Mouse (Mus musculus): ENCODE measurements around the gene Mex3b.

Gene Mex3b

DNA sequence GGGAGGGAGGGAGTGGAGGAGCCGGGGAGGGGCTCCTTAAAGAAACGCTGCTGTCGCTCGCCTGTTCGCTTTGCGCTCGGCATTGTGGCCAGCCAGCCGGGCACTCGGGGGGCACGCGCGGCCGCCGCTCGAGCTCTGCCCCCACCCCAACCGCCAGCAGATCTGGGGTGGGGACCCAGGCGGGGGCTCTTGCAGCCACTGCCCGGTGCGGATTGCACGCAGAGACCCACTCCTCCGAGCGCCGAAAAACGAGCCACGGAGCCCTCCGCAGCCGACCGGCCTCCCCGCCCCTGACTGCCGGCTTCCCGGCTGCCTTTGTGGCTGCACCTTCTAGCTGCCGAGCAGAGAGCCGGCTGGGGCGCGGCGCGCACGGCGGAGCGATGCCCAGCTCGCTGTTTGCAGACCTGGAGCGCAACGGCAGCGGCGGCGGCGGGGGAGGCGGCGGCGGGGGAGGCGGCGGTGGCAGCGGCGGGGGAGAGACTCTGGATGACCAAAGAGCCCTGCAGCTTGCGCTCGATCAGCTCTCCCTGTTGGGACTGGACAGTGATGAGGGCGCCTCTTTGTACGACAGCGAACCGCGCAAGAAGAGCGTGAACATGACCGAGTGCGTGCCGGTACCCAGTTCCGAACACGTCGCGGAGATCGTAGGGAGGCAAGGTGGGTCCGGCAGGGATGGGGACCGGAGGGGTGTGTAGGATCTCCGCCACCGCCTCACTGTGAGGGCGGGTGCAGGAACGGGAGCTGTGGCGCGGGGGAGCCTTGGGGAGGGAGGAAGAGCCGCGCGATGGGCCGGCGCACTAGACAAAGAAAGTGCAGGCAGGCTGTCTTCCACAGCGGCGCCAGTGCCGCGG lies at the start of gene Mex3b:
Gene Mex3b (plus strand): TSS at position 63 of the 851 bp plus-strand sequence.
- DNase-seq (ENCODE audit: low spot score in 2 of 2) = peak; percentile 49 to 67

DNA sequence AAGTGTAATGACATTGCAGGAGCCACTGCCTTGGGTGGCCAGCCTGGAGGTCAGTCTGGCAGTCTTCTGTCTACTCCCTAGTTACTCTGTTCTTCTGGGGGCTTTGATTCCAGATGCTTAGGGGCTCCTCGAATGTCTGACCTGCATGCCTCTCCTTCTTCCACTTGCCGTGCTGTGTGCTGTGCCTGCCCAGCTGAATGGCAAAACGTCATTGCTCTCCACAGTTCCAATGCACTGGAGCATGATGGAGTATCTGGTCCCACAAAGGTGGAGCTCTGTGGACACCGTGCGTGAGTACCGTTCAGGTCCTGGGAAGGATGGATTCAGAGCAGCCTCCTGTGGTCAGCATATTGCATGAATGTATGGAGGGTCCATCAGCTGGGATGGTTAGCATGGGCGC lies 47.6 kb upstream of the Mex3b start:
- no peak for DNase-seq (ENCODE audit: low spot score in 2 of 2)

DNA sequence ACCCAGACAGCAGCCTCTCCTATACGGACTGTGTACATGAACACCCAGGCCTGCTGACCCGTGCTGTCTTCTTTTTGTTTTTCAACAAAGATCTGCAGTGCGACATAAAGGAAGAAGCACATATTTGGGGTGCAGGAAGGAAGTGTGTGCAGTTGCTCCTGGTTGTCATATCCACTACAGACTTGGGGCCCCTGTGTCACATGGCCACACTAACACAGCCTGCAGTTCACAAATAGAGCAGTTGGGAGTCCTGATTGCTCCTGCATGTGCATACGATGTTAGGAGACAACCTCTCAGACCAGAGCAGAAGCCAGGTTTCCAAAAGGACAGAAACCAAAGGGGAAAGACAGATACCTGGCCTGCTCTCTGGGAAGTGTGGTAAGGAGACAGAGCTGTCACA lies 46.5 kb upstream of the Mex3b start:
- no peak for DNase-seq (ENCODE audit: low spot score in 2 of 2)

DNA sequence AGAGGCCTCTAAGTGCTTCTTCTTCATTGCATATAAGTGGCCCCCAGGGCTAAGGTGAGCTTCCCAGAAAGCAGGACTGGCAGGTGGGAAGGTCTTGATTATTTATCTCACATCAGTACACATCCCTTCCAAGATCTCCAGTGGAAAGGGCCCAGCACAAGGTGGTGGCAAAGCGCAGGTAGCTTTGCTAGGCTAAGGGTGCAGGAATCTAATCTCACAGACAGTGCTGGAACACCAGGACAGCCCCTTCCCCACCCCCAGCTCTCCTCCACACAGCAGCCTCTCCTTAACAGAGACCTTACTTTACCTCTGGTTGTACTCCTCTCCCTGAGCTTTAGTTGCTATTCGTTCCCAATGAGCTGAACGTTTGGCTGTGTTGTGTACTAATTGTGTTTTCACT lies 45.6 kb upstream of the Mex3b start:
- DNase-seq (ENCODE audit: low spot score in 2 of 2) = no peak

DNA sequence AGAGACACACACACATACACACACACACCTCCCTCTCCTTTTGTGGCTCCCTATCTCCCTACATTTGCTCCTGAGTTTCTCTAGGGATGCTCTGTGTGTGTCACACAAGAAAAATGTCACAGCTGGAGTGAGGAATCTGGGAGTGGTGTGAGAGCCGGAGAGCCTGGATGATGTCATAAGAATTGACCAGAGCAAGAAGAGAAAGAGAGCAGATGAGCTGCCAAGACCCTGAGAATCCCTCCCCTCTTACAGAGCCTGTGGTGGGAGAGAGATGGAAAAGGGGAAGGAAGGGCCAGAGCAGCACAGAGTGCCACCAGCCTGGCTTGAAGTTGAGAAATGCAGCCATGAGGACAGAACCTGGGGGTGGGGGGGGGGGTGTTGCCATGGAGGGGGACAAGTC lies 44.6 kb upstream of the Mex3b start:
- DNase-seq (ENCODE audit: low spot score in 2 of 2) = no peak

DNA sequence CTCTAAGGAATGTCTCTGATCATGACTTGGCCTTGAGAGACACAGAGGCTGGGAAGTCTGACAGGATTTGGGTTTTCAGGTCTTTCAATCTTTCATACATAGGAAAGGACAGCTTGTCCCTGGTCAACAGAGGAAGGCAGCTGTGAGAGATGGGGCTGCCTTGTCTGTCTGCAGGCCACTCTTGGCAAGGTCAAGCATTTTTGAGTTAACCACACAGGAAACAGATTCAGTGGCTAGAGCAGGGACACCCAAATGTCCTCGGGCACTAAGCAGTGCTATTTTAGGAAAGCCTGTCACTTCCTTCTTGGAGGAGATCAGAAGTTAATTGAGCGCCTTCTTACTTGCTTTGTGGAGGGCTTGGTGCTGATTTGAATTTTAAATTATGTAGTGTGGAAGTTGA lies 38.9 kb upstream of the Mex3b start:
- no peak for DNase-seq (ENCODE audit: low spot score in 2 of 2)

DNA sequence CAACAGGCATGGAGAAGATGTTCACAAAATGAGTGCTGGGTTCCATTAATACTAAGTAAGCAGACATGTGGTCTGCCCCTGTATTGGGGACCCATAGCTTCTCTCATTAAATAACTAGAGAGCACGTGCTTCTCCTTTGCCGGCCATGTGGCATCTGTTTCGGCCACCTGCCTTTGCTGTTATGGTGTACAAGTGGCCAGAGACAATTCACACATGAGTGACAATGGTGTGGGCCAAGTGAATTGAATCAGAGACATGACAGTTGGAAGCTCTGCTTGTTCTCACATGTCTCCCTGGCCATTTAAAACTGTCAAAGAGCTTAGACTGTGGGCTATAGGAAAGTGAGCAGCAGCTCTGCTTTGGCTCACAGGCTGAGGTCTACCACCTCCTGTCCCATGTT lies 37.6 kb upstream of the Mex3b start:
- no peak for DNase-seq (ENCODE audit: low spot score in 2 of 2)

DNA sequence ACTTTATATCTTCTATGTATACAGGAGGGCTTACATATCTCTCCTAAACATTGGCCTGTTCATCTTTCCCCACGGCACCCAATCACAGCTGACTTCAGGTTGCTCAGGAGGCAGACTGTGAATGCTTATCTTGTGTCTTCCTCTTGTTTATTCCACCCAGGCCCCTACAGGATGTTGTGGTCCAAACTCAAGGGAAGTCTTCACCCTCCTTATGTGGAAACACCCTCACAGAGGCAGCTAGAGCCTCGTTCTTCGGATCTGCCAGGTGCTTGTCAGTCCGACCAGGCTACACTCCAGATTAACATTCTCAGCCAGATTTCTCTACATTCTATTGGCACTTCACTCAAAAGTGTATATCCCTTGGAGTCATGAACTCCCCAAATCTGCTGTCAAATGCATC lies 32.7 kb upstream of the Mex3b start:
- DNase-seq (ENCODE audit: low spot score in 2 of 2) = no peak

DNA sequence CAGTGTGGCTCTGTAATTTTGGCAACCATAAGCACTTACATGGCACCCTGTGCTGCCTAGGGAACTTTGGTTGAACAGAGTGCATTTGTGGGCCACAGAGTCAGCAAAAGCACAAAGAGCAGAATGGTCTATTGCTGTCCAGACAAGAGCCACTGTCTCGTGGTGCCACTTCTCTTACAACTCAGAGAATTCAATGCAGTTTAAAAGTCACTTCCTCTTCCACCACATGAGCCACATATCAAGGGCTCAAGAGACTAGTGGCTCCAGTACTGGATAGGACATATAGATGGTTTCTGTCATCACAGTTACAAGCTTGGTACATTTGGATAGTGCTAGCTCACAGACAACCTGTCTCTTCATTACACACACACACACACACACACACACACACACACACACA lies 28.7 kb upstream of the Mex3b start:
- DNase-seq (ENCODE audit: low spot score in 2 of 2) = no peak

DNA sequence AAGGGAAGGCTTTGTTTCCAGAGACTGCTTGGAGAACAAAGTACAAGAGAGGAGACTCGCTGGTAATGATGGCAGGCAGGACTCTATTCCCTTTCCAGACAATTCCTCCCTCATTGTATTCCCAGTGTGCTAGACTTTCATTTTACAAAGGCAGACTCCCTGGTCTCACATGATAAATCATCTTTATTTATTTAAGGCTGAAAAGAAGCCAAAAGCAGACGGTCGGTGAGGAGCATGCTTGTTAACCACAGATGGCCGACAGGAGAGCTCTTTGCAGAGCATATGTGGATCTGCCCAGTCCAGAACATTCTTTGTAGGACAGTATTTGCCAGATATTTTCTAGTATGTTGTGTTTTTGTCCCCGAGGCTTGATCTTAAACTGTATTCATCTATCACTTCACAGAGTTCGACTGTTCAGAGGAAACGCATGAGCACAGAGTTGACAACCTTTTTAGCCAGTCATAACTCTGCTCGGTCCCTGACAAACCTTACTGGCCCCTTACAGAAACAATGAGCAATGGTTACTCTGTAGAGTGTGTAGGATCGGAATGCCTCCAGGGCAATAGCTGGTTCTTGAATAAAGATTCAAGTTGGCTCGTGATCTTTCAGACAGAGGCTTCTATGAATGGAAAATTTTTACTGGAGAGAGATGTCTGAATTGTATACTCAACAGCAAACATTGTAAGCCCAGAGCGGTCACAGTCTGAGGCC lies 28.0 kb upstream of the Mex3b start:
- DNase-seq (ENCODE audit: low spot score in 2 of 2) = no peak

DNA sequence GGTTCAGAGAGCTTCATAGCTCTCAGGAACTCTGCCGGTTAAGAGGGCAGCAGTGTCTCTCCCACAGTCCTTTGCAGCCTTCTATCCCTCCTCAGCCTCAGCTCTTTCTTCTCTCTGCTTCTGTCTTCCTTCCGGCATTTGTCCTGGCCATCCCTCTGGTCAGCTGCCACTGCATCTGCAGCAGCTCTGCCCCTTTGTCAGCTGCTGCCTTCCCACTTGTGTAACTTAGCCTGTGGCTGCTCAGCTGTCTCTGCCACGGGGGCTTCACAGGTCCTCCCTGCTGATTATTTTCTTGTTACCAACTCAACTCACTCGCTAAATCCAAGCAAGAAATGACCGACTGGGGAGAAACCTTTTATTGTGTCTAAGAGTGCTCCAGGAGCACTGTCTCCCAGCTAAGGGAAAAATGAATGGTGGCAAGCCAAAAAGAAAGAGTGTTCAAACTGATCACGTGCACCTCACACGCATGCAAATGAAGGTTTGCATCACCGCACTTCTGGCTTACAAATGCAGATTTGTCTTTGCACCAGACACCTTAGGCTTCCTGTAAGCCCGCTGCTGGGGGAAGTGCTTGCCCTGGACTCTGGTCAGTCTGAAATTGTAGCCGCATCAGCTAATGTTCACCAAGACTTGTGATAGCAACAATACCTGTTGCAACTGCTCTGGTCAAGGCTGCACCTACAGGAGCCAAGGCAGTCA lies 24.8 kb upstream of the Mex3b start:
- DNase-seq (ENCODE audit: low spot score in 2 of 2) = peak in 1 of 2 experiments; percentile 43

DNA sequence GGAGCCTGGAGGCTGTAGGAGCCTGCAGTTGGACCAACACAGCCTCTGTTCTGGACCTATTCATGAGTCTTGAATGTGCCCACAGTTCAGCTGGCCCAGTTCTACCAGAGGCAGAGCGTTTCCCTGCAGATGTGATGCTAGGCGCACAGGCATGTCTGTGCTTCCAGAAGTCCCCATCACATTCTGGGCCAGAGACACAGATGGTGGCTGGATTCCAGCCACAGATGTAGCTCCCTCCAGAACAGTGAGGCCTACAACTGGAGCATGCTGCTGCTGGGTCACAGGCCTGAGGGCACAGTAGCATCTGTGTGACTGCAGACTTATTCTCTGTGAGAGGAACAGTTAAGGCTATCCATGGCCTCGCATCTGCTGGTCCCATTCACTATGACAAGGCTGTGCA lies 16.4 kb upstream of the Mex3b start:
- DNase-seq (ENCODE audit: low spot score in 2 of 2) = no peak

DNA sequence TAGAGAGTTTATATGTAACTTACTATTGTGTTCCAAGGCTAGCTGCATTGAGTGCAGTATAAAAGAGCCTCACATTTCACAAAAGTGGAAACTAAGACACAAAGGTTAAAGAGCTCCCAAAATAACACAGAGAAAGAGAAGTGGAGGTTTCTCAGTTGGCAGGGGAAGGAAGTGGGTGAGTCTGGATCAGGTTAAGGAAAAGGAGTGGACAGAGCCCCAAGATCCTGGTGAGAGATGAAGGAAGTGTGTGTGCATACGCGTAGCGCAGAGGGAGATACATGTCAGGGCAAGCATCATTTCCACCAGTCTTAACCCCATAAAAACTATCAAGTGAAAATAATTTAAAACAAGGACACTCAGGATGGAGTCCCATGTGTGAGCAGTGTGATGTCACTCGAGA lies 15.5 kb upstream of the Mex3b start:
- DNase-seq (ENCODE audit: low spot score in 2 of 2) = no peak

DNA sequence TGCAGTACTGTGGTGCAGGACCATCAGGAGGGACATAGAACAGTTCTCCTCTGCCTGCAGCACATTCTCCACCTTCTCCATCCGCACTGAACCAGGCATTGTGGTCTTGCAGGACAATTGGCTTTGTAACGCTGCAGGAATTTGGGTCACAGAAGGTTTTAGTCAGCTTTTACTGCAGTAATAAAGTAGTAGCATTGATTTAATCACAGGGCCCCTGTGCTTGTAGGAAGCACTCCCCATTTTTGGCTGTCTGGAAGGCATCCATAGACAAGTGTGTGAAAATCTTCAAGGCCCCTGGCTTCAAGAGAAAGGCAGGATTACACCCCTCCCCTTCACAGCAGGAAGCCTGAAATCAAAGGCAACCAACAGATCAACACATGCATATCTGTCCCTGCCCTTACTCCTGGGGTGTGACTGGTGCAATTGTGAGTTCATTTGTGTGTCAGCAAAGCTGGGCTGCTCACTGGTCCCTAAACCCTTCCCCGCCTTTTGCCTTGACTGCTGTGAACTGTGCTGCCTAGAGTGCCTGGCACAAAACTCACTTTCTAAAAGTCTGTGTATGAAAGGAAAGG lies 12.9 kb upstream of the Mex3b start:
- DNase-seq (ENCODE audit: low spot score in 2 of 2) = no peak

DNA sequence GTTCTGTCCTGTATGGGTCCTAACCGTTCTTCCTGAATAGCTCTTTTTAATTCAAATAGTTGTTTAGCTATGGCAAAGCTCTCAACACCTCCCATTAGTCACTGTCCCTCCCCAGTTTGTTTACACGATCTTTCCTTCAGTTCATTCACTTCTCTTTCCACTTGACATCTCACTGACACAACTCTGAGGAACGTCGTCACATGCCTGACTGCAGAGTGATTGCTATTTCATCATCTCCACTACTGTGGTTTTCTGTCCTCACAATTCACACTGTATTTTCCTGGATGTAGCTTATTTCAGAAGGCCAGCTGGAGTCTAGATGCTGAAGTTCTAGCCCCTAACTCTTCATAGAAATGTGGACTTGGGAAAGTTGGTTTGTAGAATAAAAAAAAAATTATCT lies 8.5 kb upstream of the Mex3b start:
- DNase-seq (ENCODE audit: low spot score in 2 of 2) = no peak

DNA sequence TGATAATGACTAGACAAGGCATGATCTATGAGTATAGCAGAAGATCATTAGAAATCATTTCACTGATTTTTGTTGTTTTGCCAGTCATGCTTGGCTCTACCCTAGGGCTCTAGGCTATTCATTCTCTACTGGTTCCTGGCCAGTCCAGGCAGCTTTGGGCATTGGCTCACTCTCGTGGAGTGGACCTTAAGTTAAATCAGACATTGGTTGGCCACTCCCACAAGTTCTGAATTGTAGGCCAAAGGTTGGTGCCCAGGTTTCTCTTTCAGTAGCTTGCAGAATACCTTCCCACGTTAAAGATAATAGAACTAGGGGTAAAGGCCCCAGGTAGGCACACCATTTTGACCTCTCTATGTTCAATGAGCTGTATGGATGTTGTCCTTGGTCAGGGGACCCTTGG lies 6.5 kb upstream of the Mex3b start:
- DNase-seq (ENCODE audit: low spot score in 2 of 2) = no peak

DNA sequence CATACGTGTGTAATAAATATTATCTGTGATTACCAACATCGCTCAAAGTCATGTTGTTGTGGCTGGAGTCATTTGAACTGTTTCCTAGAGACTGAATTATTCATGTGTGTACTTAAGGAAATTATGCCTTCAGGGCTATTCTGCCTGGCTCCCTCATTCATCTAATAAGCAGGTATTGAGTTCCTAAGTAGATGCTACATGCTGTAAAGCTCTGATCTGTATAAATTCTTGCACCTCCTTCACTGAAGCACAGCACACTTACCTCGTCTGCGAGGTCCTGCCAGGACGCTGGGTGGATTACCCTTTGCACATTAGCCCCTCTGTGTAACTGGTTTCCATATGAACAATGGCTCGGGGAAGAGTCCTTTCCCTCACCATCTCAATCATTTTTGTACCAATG lies 3.8 kb upstream of the Mex3b start:
- no peak for DNase-seq (ENCODE audit: low spot score in 2 of 2)

DNA sequence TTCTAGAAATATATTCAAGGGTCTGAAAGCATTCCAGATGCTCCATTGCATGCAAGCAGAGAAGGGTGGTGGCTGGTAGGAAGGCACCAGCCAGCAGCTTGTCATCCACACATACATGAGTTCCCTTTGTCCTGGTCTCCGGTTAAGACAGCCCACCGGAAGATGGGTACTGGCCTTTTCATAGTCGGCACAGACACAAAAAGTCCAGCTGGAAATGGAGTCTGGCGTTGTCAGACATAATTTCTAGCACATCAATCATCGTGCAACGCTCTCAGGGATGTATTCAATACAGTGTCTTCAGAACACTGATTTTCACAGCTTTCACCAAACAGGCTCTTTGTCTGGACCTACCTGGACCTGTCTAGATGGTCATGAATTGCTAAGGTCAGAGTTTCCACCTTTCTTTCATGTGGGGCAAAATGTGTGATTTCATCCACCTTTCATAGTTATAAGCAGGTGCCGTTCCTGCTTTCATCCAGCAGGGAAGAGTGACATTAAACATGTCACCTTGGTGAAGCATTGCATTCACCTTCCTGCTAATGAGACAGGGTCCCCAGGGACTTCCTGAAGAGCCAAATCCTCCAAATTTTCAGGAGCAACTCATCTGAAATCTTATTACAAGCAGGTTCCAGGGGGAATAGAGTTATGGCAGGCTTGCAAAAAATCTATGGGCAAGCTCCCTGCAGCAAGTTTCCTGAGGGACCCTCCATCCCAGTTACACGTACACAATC lies 2.7 kb upstream of the Mex3b start:
- no peak for DNase-seq (ENCODE audit: low spot score in 2 of 2)

DNA sequence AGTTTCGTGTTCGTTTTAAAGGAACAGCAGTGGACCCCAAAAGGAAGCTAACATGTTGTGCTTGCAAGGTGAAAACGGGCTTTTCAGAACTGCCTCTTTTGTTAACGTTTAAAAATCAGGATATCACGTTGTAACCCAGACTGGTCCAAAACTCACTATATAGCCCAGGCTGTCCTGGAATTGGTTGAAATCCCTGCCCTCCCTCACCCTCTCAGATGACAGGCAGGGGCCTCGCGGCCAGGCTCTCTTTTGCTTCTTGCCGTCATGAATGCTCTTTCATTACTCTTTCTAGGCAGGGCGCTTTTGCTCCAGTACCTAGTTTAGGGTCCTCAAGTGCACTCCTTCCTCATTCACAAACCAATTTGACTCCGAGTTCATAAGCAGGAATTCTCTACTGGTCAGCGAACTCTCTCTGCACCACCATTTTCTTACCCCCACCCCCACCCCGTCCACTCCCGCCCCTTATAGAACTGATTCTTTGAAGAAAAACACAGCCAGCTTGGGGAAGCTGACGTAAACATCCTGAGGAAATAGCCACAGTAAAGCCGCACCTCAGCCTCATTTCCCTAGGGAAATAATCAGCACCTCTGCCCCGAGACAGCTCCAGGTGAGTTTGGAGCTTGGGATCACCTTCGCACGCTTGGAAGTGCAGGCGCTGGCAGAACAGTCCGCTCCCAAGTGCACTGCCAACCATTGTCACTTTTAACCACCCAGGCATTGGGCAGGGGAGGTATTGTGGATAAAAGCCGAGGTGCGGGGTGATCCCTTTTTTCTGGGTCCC lies 2.0 kb upstream of the Mex3b start:
- no peak for DNase-seq (ENCODE audit: low spot score in 2 of 2)

DNA sequence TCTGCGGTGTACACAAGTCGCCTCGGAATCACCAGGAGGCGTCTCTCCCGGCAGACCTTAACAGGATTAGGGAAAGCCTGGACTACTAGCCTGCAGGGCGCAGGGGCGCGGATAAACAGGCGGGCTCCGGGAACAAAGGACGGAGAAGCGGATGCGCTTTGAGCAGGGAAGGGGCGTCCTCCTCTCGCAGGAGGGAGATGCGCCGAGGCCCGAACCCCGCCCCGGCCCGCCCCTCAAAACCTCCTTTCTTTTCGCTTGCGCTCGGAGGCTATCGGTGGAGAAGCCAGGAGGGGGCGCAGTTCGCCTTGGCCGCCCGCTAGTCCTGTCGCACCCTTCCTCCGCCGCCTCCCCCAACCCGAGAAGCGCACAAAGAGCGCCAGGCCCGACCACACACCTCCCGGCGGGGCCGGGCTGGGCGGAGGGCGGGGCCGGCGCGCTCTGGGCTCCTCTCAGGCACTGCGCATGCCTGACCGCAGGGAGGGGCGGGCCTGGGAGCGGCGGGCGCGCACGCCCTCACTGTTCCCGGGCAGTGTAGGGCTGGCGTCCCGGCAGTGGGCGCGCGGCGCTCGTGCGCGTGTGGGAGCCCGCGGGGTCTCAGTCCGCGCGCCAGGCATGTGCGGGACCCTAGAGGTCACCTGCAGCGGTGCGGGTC lies 1.2 kb upstream of the Mex3b start:
- DNase-seq (ENCODE audit: low spot score in 2 of 2) = peak; percentile 84 to 95

All from spleen, postnatal 10 days (tissue).